Mouse (Mus musculus): ENCODE results near the gene Slc35c2. TPM values are rescaled to one million over a fixed set of nuclear protein-coding genes. Genes with fewer than 3 reads are reported as not detected.

Gene Slc35c2
- polyA plus RNA-seq (2015; fragmentation: Nextera tagmentation; extraction: Ambion mirVana) = 62.4 and 62.8 TPM in 2 replicates

DNA sequence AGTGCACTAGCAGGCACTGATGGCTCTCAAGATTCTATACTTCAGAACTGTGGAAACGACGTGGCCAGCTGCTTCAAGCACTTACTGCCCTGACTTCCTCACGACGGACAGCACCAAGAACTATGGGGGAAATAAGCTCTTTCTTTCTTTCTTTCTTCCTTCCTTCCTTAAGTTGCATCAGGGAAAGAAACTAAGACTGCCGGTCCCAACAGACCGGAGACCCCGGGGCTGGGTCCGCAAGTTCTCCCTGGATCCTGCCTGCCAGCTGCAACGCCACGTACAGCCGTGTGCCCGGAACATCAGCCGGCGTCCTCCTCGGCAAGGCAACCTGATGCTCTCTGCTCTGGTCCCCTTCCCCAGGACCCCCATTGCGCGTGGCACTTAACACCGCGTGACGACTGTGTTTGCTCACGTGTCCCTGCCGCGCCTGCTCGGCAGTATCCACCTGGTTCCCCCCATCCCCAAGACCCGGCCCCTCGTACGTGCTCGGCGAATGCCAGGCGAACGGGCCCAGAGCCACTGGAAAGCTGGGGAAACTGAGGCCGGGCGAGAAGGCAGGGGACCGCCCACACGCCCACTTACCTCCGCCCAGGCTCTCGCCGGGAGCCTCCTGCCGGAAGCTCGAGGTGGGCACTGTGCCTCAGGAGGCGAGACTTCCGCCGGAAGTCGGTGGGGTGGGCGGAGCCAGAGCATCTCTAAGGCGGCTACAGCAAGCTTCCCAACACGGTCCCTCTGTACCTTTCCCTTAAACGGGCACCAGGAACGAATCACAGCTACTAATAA lies at the start of gene Slc35c2:
Gene Slc35c2, minus strand, starts transcription at position 668 of the 783 bp plus-strand sequence.
- 0% methylated on average over 49 of the region's 49 CpGs for WGBS
- Histone ChIP-seq H3K36me3 (ENCODE audit: insufficient read depth, low read length) (peaks cover 25% of the 10 kb centered on the region), H3K9me3 (ENCODE audit: low read length) (no peaks in the 10 kb centered on the region), H3K4me3 (ENCODE audit: low read length) (peak within 1 kb of the TSS; percentile 84), H3K27me3 (ENCODE audit: insufficient read depth, low read length) (no peaks in the 10 kb centered on the region), H3K4me2 (replicated peaks; ENCODE audit: low read depth, low read length) (peak within 1 kb of the TSS; percentile 92), H3K4me1 (ENCODE audit: insufficient read depth, low read length) (peaks cover 22% of the 10 kb centered on the region), H3K9ac (replicated peaks; ENCODE audit: low read length) (peak within 1 kb of the TSS; percentile 80), H3K27ac (ENCODE audit: low read length) (peak within 1 kb of the TSS; percentile 36; the same call in 1 of the 2 replicates)
- peak; percentile 90 for ATAC-seq (ENCODE audit: low FRiP score, low TSS enrichment)

DNA sequence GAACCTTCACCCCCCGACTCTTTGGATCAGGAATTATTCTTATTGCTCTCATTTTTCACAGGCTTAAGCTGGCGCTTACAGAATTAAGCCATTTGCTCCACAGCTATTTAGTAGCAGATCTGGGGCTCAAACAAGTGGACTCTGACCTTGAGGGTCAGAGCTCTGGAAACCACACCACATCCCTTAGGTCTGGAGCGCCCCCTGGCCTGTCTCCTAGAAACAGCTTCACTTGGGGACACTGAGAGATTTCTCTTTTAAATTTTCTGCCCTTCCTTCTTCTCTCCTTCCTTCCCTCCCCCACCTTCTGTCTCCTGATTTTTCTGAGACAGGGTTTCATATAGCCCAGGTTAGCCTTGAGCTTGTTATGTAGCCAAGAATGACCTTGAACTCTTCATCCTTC lies 49.5 kb upstream of the Slc35c2 start:
- no peak overlapping the region for H3K4me3 ChIP-seq (ENCODE audit: low read length)
- 29% methylated on average over 3 of the region's 3 CpGs for WGBS
- no peak for ATAC-seq (ENCODE audit: low FRiP score, low TSS enrichment)
- H3K4me1 ChIP-seq (ENCODE audit: insufficient read depth, low read length) = peaks cover 5% of the 10 kb centered on the region; the same call in 1 of the 2 replicates
- H3K9me3 ChIP-seq (ENCODE audit: low read length) = no peaks in the 10 kb centered on the region
- H3K27me3 ChIP-seq (ENCODE audit: insufficient read depth, low read length) = no peaks in the 10 kb centered on the region
- H3K36me3 ChIP-seq (ENCODE audit: insufficient read depth, low read length) = no peaks in the 10 kb centered on the region
- no peak overlapping the region for H3K27ac ChIP-seq (ENCODE audit: low read length)
- no peak overlapping the region for H3K9ac ChIP-seq (replicated peaks; ENCODE audit: low read length)
- H3K4me2 ChIP-seq (replicated peaks; ENCODE audit: low read depth, low read length) = no peak overlapping the region

DNA sequence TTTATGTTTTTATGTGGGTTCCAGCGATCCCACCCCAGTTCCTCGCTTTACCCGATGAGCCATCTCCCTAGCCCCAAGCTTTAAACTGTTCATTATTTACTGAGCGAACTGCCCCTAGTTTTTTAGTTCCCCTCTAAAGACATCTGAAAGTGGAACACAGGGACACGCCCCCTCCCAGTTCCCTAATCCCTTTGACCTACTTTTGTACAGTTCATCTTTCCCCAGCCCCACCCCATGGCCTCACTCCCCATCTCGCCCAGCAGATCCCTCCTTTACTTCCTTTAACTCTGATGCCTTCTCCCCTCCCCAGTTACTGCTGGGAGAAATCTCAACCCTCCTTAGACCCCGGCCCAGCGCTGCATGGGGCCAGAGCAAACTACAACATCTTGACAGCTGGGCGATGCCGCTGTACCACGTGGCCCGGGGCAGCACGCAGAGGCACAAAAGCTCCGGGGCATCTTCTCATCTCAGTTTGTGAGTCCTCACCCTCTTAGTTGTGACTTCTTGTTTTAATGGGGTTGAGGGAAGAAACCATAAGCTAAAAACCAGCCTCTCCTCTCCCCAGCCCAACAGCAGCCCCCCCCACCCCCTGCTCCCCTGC lies 45.0 kb upstream of the Slc35c2 start:
- Histone ChIP-seq H3K27ac (ENCODE audit: low read length) (no peak overlapping the region), H3K4me2 (replicated peaks; ENCODE audit: low read depth, low read length) (no peak overlapping the region), H3K9ac (replicated peaks; ENCODE audit: low read length) (no peak overlapping the region), H3K9me3 (ENCODE audit: low read length) (peaks cover 6% of the 10 kb centered on the region), H3K27me3 (ENCODE audit: insufficient read depth, low read length) (no peaks in the 10 kb centered on the region), H3K36me3 (ENCODE audit: insufficient read depth, low read length) (no peaks in the 10 kb centered on the region), H3K4me1 (ENCODE audit: insufficient read depth, low read length) (peaks cover 5% of the 10 kb centered on the region; the same call in 1 of the 2 replicates), H3K4me3 (ENCODE audit: low read length) (no peak overlapping the region)
- 54% methylated on average over 14 of the region's 14 CpGs for WGBS
- no peak for ATAC-seq (ENCODE audit: low FRiP score, low TSS enrichment)

DNA sequence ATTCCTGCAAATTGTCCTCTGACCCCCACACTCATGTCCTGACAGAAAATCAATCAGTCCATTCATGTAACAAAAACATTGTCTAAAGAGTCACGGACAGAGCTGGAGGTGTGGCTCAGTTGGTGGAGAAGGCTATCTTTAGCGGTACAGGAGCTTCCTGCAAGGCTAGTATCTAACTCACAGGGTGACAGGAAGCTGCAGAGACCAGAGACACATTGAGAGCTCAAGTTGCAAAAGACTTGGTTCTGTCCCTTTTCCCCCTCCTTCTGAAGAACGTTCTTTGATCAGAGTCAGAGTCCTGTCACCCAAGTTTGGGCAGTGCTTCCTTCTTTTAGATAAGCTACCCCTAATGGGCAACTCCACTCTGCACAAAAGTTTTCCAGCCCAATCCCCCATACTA lies 42.0 kb upstream of the Slc35c2 start:
- no peak overlapping the region for H3K27ac ChIP-seq (ENCODE audit: low read length)
- peaks cover 19% of the 10 kb centered on the region for H3K4me1 ChIP-seq (ENCODE audit: insufficient read depth, low read length)
- no peaks in the 10 kb centered on the region for H3K36me3 ChIP-seq (ENCODE audit: insufficient read depth, low read length)
- H3K4me3 ChIP-seq (ENCODE audit: low read length) = no peak overlapping the region
- no peak for ATAC-seq (ENCODE audit: low FRiP score, low TSS enrichment)
- peaks cover 6% of the 10 kb centered on the region for H3K9me3 ChIP-seq (ENCODE audit: low read length)
- H3K4me2 ChIP-seq (replicated peaks; ENCODE audit: low read depth, low read length) = no peak overlapping the region
- no peak overlapping the region for H3K9ac ChIP-seq (replicated peaks; ENCODE audit: low read length)
- WGBS = 25% methylated on average over 3 of the region's 3 CpGs
- H3K27me3 ChIP-seq (ENCODE audit: insufficient read depth, low read length) = no peaks in the 10 kb centered on the region

DNA sequence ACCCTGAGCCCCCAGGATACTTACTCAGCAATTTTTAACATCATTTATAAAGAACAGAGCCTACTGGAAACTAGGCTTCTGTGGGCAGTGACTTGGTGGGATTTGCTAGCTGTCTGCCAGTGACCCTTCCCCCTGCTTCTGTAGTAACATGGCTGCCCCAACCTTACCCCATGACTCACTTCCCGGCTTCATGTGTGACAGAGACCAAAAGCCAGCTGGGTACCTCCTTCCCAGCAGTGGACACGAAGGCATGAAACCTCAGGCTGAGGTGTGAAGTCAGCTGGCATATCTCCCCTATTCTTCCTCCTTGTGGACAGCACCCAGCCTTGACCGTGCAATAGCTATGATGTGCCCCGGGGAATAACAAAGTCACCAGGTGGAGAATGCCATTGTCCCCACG lies 41.1 kb upstream of the Slc35c2 start:
- no peak overlapping the region for H3K27ac ChIP-seq (ENCODE audit: low read length)
- H3K4me3 ChIP-seq (ENCODE audit: low read length) = no peak overlapping the region
- no peak for ATAC-seq (ENCODE audit: low FRiP score, low TSS enrichment)
- H3K4me1 ChIP-seq (ENCODE audit: insufficient read depth, low read length) = peaks cover 29% of the 10 kb centered on the region
- H3K27me3 ChIP-seq (ENCODE audit: insufficient read depth, low read length) = no peaks in the 10 kb centered on the region
- whole genome bisulfite sequencing = 66% methylated on average over 5 of the region's 5 CpGs
- peaks cover 6% of the 10 kb centered on the region for H3K9me3 ChIP-seq (ENCODE audit: low read length)
- no peak overlapping the region for H3K4me2 ChIP-seq (replicated peaks; ENCODE audit: low read depth, low read length)
- no peaks in the 10 kb centered on the region for H3K36me3 ChIP-seq (ENCODE audit: insufficient read depth, low read length)
- H3K9ac ChIP-seq (replicated peaks; ENCODE audit: low read length) = no peak overlapping the region

DNA sequence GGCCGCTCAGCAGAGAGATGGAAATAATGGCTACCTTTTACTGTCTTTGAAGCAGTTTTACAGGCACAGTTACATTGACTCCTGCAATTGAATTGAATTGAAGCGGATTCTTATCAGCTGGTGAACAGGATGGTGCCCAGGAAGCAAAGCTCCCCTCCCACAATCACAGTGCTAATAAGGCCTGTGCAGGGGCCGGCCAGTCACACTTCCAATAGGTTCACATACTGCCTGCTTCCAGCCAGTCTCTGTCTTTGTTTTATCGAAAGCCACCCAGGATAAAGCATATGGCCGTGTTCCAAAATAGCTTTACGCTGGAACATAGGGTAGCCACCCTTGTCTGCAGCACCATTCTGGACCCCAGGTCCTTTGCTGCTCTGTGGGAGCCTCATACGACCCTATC lies 39.7 kb upstream of the Slc35c2 start:
- peaks cover 3% of the 10 kb centered on the region; the same call in 1 of the 2 replicates for H3K36me3 ChIP-seq (ENCODE audit: insufficient read depth, low read length)
- H3K27ac ChIP-seq (ENCODE audit: low read length) = no peak overlapping the region; the same call in 1 of the 2 replicates
- H3K4me3 ChIP-seq (ENCODE audit: low read length) = peak overlapping the region; percentile 99; the same call in 1 of the 2 replicates
- H3K27me3 ChIP-seq (ENCODE audit: insufficient read depth, low read length) = no peaks in the 10 kb centered on the region
- no peak for ATAC-seq (ENCODE audit: low FRiP score, low TSS enrichment)
- H3K9me3 ChIP-seq (ENCODE audit: low read length) = peaks cover 6% of the 10 kb centered on the region
- peak overlapping the region; percentile 94 for H3K4me2 ChIP-seq (replicated peaks; ENCODE audit: low read depth, low read length)
- WGBS = 53% methylated on average over 7 of the region's 7 CpGs
- H3K4me1 ChIP-seq (ENCODE audit: insufficient read depth, low read length) = peaks cover 42% of the 10 kb centered on the region
- peak overlapping the region; percentile 77 for H3K9ac ChIP-seq (replicated peaks; ENCODE audit: low read length)

DNA sequence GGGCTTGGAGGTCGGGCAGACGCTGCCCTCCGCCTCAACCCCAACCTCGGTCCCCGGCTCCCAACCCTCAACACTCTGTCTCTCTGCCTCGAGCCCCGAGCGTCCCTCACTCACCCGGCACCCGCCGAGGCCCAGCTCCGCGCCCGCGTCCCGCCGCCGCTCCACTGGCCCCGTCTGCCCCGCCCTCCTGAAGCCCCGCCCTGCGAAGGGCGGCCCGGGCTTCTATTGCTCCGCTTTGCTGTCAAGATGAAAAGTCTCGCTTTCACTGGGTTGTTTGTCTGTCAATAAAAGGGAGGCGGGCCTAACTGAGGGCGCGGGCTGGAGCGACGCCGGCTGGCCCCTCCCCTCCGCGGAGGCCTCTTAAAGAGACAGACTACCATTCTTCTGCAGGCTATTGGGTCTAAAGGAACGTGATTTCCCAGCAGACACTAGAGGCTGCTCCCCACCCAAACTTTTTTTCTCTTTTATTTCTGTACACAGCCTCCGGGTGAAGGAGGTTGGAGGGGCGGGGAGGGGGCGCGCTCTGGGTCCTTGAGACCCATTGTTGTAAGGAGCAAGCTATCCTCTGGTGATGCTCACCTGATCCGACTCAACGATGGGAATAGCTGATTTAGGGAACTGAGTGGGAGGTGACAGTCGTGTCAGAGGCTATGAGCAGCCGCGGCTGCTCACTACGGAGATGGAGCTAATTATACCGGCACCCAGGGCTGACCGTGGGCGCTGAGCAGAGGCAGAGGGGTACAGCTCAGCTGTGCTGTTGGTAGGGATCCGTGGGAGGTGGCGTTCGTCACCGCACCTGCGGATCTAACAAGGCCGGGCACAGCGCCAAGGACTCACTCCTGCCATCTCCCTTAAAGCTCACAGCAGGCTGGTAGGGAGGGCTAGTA lies 38.9 kb upstream of the Slc35c2 start, which contains the start of gene Elmo2:
Gene Elmo2, minus strand, starts transcription at position 176 of the 887 bp plus-strand sequence.
- Histone ChIP-seq H3K4me1 (ENCODE audit: insufficient read depth, low read length) (peaks cover 51% of the 10 kb centered on the region), H3K27ac (ENCODE audit: low read length) (peak within 1 kb of the TSS; percentile 73), H3K36me3 (ENCODE audit: insufficient read depth, low read length) (peaks cover 3% of the 10 kb centered on the region; the same call in 1 of the 2 replicates), H3K4me2 (replicated peaks; ENCODE audit: low read depth, low read length) (peak within 1 kb of the TSS; percentile 94), H3K27me3 (ENCODE audit: insufficient read depth, low read length) (no peaks in the 10 kb centered on the region), H3K4me3 (ENCODE audit: low read length) (peak within 1 kb of the TSS; percentile 99), H3K9ac (replicated peaks; ENCODE audit: low read length) (peak within 1 kb of the TSS; percentile 92), H3K9me3 (ENCODE audit: low read length) (peaks cover 6% of the 10 kb centered on the region)
- WGBS = 0% methylated on average over 55 of the region's 55 CpGs
- peak; percentile 97 for ATAC-seq (ENCODE audit: low FRiP score, low TSS enrichment)

DNA sequence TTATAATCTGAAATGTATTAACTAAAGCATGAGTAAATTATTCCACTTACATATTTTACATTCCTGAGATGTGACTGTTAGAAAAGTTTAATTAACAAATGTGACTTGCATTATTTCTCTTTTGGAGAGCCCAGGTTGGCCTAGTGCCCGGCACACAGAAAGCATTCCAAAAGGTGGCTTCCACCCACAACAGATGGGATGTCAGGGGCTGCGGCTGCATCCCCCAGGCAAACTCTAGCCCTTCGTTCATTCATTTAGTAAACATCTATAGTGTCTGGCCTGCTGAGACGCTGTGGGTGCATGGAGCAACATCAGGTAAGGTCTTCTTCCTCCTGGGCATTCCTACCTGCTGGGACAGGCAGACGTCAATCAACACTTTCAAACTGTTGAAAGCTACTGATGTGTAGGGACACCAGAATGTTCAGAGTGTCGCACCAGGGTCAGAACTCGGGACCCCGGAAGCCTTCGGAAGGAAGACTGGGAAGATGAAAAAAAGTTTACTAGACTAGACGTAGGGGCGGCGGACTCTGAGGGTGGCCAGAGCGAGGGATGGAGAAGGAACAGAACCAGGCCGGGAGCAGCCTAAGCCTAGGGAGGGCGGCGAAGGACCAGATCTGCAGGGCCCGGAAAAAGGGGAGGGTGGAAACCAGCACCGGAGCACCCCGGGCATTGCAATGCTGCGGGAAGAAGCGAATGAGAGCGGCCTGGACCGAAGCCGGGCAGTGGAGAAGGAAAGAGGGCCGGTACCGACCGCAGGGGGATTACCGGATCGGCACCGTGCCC lies 38.0 kb upstream of the Slc35c2 start:
- Histone ChIP-seq H3K9ac (replicated peaks; ENCODE audit: low read length) (peak overlapping the region; percentile 92), H3K4me2 (replicated peaks; ENCODE audit: low read depth, low read length) (peak overlapping the region; percentile 94), H3K27me3 (ENCODE audit: insufficient read depth, low read length) (no peaks in the 10 kb centered on the region), H3K36me3 (ENCODE audit: insufficient read depth, low read length) (peaks cover 3% of the 10 kb centered on the region; the same call in 1 of the 2 replicates), H3K9me3 (ENCODE audit: low read length) (0 out of 2 replicates have a peak, but pooled peaks cover 1% of the 10 kb centered on the region), H3K27ac (ENCODE audit: low read length) (peak overlapping the region; percentile 68), H3K4me3 (ENCODE audit: low read length) (peak overlapping the region; percentile 99), H3K4me1 (ENCODE audit: insufficient read depth, low read length) (peaks cover 59% of the 10 kb centered on the region)
- ATAC-seq (ENCODE audit: low FRiP score, low TSS enrichment) = peak; percentile 44
- under 1% methylated on average over 26 of the region's 30 CpGs for WGBS

DNA sequence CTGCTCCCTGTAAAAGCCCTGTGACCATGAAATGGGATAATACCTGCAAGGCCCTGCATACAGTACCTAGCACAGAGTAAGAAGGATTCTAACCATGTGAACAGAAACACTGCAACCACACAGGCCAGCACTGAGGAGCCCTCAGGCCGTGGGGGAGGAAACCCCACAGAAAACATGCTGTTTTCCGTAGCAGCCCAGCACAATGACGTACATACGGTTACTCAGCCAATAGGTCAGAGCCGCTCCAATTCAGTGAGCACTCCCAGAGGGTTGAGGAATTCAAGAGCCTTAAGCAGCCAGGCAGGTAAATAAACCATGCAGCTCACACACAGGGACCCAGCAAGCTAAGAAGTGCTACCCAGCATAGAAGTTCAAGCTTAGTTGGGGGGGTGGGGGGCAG lies 36.3 kb upstream of the Slc35c2 start:
- 26% methylated on average over 5 of the region's 5 CpGs for WGBS
- H3K36me3 ChIP-seq (ENCODE audit: insufficient read depth, low read length) = peaks cover 3% of the 10 kb centered on the region; the same call in 1 of the 2 replicates
- no peaks in the 10 kb centered on the region for H3K27me3 ChIP-seq (ENCODE audit: insufficient read depth, low read length)
- H3K9me3 ChIP-seq (ENCODE audit: low read length) = no peaks in the 10 kb centered on the region
- peak overlapping the region; percentile 49 for H3K9ac ChIP-seq (replicated peaks; ENCODE audit: low read length)
- H3K27ac ChIP-seq (ENCODE audit: low read length) = peak overlapping the region; percentile 76
- peak overlapping the region; percentile 94 for H3K4me2 ChIP-seq (replicated peaks; ENCODE audit: low read depth, low read length)
- peaks cover 74% of the 10 kb centered on the region for H3K4me1 ChIP-seq (ENCODE audit: insufficient read depth, low read length)
- ATAC-seq (ENCODE audit: low FRiP score, low TSS enrichment) = peak; percentile 5; the same call in 1 of the 2 replicates
- peak overlapping the region; percentile 3; the same call in 1 of the 2 replicates for H3K4me3 ChIP-seq (ENCODE audit: low read length)

Measured in kidney, embryonic 16.5 days (tissue).